Mouse (Mus musculus) liver, adult 2 months (tissue): ENCODE data around the gene Itgb3. TPM values are rescaled to one million over a fixed set of nuclear protein-coding genes. Genes with fewer than 3 reads are reported as not detected.

Experiments
- DNase-seq: peaks from one replicate; pipeline ENCODE4 v3.0.0-alpha.2; 2011; ENCODE audit warnings: low read depth, low spot score; ENCODE audit errors: extremely low read depth
- H3K27ac ChIP-seq: fragments of 200-500 bp; replicated peaks from 2 replicates; pipeline ENCODE4 v1.5.1; 2012; ENCODE audit warnings: low read depth, mild to moderate bottlenecking, control low read depth, inconsistent platforms, low read length; ENCODE audit not compliant: insufficient read depth
- H3K27me3 ChIP-seq: fragments of 200-500 bp; 2 replicates; pipeline ENCODE4 v1.6.1; 2012; ENCODE audit warnings: mild to moderate bottlenecking, moderate library complexity, low read length, inconsistent platforms; ENCODE audit not compliant: control insufficient read depth, insufficient read depth
- H3K36me3 ChIP-seq: fragments of 200-500 bp; 2 replicates; pipeline ENCODE4 v1.6.1; 2012; ENCODE audit warnings: low read length, inconsistent platforms; ENCODE audit not compliant: control insufficient read depth, insufficient read depth
- H3K4me1 ChIP-seq: fragments of 200-500 bp; 2 replicates; pipeline ENCODE4 v1.6.1; 2011; ENCODE audit warnings: low read length; ENCODE audit not compliant: control insufficient read depth, insufficient read depth
- H3K4me3 ChIP-seq: fragments of 200-500 bp; 2 replicates; pipeline ENCODE4 v1.5.1; 2011; ENCODE audit warnings: low read depth, mild to moderate bottlenecking, control low read depth, low read length, moderate library complexity; ENCODE audit not compliant: insufficient read depth
- H3K79me2 ChIP-seq: fragments of 200-500 bp; 2 replicates; pipeline ENCODE4 v1.6.1; 2012; ENCODE audit warnings: inconsistent platforms, mild to moderate bottlenecking, low read length, moderate library complexity; ENCODE audit not compliant: control insufficient read depth, insufficient read depth
- H3K9ac ChIP-seq: fragments of 200-500 bp; 2 replicates; pipeline ENCODE4 v1.6.1; 2012; ENCODE audit warnings: low read depth, mild to moderate bottlenecking, control low read depth, inconsistent platforms, low read length
- CTCF ChIP-seq: fragments of 200-500 bp; IDR thresholded peaks from 2 replicates; pipeline ENCODE4 v1.5.1; 2011; ENCODE audit warnings: low read depth, low read length, control low read depth
- POLR2A ChIP-seq: fragments of 200-500 bp; IDR thresholded peaks from 2 replicates; pipeline ENCODE4 v1.6.1; 2011; ENCODE audit warnings: low read length, control low read depth; ENCODE audit not compliant: insufficient read depth; ENCODE audit errors: extremely low read depth
- WGBS: fragments of 180-500 bp; shearing (Covaris S2); methylation state at CpG from one replicate; pipeline ENCODE4 v1.1.7; 2018; 5-methylcytosine and 5-hydroxymethylcytosine counted together
- polyA plus RNA-seq: library from polyadenylated mRNA; depleted of rRNA; stranded (reverse); fragments of >200 nt; gene quantifications from 2 replicates; pipeline ENCODE4 v1.2.3, GENCODE M21; 2012; rRNA removed
- total RNA-seq: library from RNA; depleted of rRNA; stranded (reverse); fragments of >200 nt; gene quantifications from 2 replicates; pipeline ENCODE4 v1.2.3, GENCODE M21; 2014; rRNA removed

Gene Itgb3
- total RNA-seq (2.1 and 3.7 TPM in 2 replicates), polyA plus RNA-seq (1.5 TPM in 2 replicates)

DNA sequence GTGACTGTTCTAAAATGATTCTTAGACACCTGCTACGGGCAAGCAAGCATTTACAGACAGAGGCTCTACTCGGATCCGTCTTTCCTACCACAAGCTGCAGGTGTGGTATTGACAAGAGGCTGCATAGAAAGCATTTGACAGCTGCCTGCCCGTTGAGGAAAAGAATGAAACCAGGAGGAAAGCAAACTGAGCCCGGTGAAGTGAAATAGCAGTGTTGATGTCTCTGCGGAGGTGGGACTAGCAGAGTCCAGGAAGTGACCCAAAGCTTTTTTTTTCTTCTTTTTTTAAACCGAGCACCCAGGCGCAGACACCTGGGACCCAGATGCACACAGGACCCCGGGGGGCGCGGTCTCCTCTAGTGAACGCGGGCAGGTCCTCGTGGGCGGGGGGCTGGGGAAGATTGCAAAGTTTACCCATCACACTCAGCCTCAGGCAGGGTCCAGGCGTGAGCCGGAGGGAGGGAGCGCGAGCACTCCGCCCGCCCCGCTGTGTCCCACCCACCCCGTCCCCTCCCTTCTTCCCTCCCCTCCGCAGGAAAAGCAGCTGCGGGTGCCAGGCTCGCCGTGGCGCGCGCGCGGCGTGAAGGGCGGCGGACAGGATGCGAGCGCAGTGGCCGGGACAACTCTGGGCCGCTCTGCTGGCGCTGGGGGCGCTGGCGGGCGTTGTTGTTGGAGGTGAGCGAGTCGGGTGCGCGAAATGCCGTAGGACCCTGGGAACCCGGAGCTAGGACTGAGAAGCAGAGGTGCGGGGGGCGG is at the start of gene Itgb3:
Gene Itgb3 (plus strand): TSS at position 510 of the 755 bp plus-strand sequence.
- no peaks in the 10 kb centered on the region for H3K79me2 ChIP-seq
- no peaks in the 10 kb centered on the region for H3K36me3 ChIP-seq
- H3K4me3 ChIP-seq: peak within 1 kb of the TSS; percentile 66
- H3K27me3 ChIP-seq: no peaks in the 10 kb centered on the region
- 2% methylated on average over 48 of the region's 51 CpGs for WGBS
- H3K4me1 ChIP-seq: no peaks in the 10 kb centered on the region; the same call in 1 of the 2 replicates
- no peak within 1 kb of the TSS; the same call in 1 of the 2 replicates for H3K27ac ChIP-seq
- TF ChIP-seq POLR2A (no peak), CTCF (no peak; the same call in 1 of the 2 replicates)
- DNase-seq: no peak
- peak within 1 kb of the TSS; percentile 64 for H3K9ac ChIP-seq

GRCm38 (mm10) chr11:104558065-104558464 is 49.7 kb upstream of the Itgb3 start:
- TF ChIP-seq POLR2A (no peak), CTCF (no peak)
- DNase-seq: no peak
- Histone ChIP-seq H3K27me3 (no peaks in the 10 kb centered on the region), H3K36me3 (no peaks in the 10 kb centered on the region), H3K27ac (no peak overlapping the region), H3K9ac (no peak overlapping the region), H3K4me1 (no peaks in the 10 kb centered on the region), H3K79me2 (no peaks in the 10 kb centered on the region), H3K4me3 (no peak overlapping the region)
- WGBS: 73% methylated on average over 4 of the region's 4 CpGs

GRCm38 (mm10) chr11:104558651-104559403 is 49.0 kb upstream of the Itgb3 start:
- Histone ChIP-seq H3K9ac (no peak overlapping the region), H3K79me2 (no peaks in the 10 kb centered on the region), H3K36me3 (no peaks in the 10 kb centered on the region), H3K27ac (no peak overlapping the region), H3K4me3 (no peak overlapping the region), H3K4me1 (no peaks in the 10 kb centered on the region), H3K27me3 (no peaks in the 10 kb centered on the region)
- 79% methylated on average over 4 of the region's 4 CpGs for WGBS
- no peak for DNase-seq
- TF ChIP-seq POLR2A (no peak), CTCF (no peak)

GRCm38 (mm10) chr11:104560971-104561370 is 46.8 kb upstream of the Itgb3 start:
- H3K4me1 ChIP-seq: no peaks in the 10 kb centered on the region
- no peak overlapping the region for H3K9ac ChIP-seq
- no peaks in the 10 kb centered on the region for H3K79me2 ChIP-seq
- H3K27ac ChIP-seq: no peak overlapping the region
- H3K36me3 ChIP-seq: no peaks in the 10 kb centered on the region
- no peak for TF ChIP-seq POLR2A
- no peak for TF ChIP-seq CTCF
- WGBS: 68% methylated on average over 2 of the region's 2 CpGs
- no peaks in the 10 kb centered on the region for H3K27me3 ChIP-seq
- no peak for DNase-seq
- H3K4me3 ChIP-seq: no peak overlapping the region

- no peak for DNase-seq
- Histone ChIP-seq H3K79me2 (no peaks in the 10 kb centered on the region), H3K36me3 (no peaks in the 10 kb centered on the region), H3K4me3 (no peak overlapping the region), H3K4me1 (no peaks in the 10 kb centered on the region), H3K27ac (no peak overlapping the region), H3K27me3 (no peaks in the 10 kb centered on the region), H3K9ac (no peak overlapping the region)
- WGBS: 67% methylated on average over 1 of the region's 1 CpGs
- no peak for TF ChIP-seq CTCF
- TF ChIP-seq POLR2A: no peak
Measured at GRCm38 (mm10) chr11:104563496-104563895, 44.3 kb upstream of the Itgb3 start.
